ENCODE assay signal across 33 mouse cellular contexts in genomic region chr19:32553310-32553709, GRCm38 (mm10).
"Had no signal": no experiment of that assay in that cellular context is flagged by ENCODE, and none has a peak within 500 bp of the region (broad histone marks: within the 10 kb centered on the region; RNA-seq: fewer than 3 reads in every experiment).

No protein-coding gene starts in this region.

- H3K36me3 ChIP-seq: limb, embryonic 10.5 days; limb, embryonic 12.5 days; limb, embryonic 13.5 days; limb, embryonic 15.5 days; liver, embryonic 12.5 days; liver, embryonic 13.5 days; liver, embryonic 15.5 days; lung, embryonic 15.5 days; midbrain, embryonic 10.5 days; midbrain, embryonic 12.5 days; midbrain, embryonic 13.5 days; midbrain, embryonic 15.5 days; neural tube, embryonic 12.5 days had no signal

- ATAC-seq: liver, embryonic 12.5 days; liver, postnatal 0 days; lung, postnatal 0 days; midbrain, embryonic 13.5 days; midbrain, embryonic 15.5 days; midbrain, embryonic 16.5 days had no signal

- H3K4me2 ChIP-seq: limb, embryonic 12.5 days; limb, embryonic 13.5 days; limb, embryonic 15.5 days; liver, embryonic 11.5 days; liver, embryonic 12.5 days; liver, embryonic 13.5 days; liver, embryonic 15.5 days; lung, embryonic 14.5 days; lung, embryonic 15.5 days; midbrain, embryonic 11.5 days; midbrain, embryonic 12.5 days; midbrain, embryonic 13.5 days; midbrain, embryonic 15.5 days; neural tube, embryonic 12.5 days had no signal

- H3K4me1 ChIP-seq: liver, embryonic 12.5 days; liver, embryonic 15.5 days; lung, embryonic 15.5 days; megakaryocyte, embryonic 14.5 days; midbrain, embryonic 10.5 days; midbrain, embryonic 15.5 days; neural tube, embryonic 12.5 days had no signal

- H3K27me3 ChIP-seq: limb, embryonic 12.5 days; limb, embryonic 13.5 days; limb, embryonic 15.5 days; liver, embryonic 12.5 days; liver, embryonic 13.5 days; liver, embryonic 15.5 days; lung, embryonic 15.5 days; midbrain, embryonic 12.5 days; midbrain, embryonic 13.5 days; midbrain, embryonic 15.5 days; neural tube, embryonic 12.5 days had no signal

- DNase-seq: left cerebral cortex, postnatal 4 days; liver; liver, embryonic 13.5 days; liver, postnatal 0 days; lung, adult 18-20 months; lung, adult 2 months; lung, embryonic 14.5 days; lung, postnatal 10 days; lung, postnatal 14 days; lung, postnatal 36 days; lung, postnatal 4 days; midbrain, embryonic 14.5 days had no signal

- H3K9ac ChIP-seq: limb, embryonic 12.5 days; limb, embryonic 13.5 days; limb, embryonic 15.5 days; liver, embryonic 12.5 days; liver, embryonic 13.5 days; liver, embryonic 14.5 days; liver, embryonic 15.5 days; liver, postnatal 0 days; lung, embryonic 14.5 days; lung, embryonic 15.5 days; midbrain, embryonic 12.5 days; midbrain, embryonic 13.5 days; midbrain, embryonic 15.5 days; neural tube, embryonic 12.5 days had no signal

- H3K9me3 ChIP-seq: limb, embryonic 10.5 days; limb, embryonic 12.5 days; limb, embryonic 13.5 days; limb, embryonic 15.5 days; liver, embryonic 12.5 days; liver, embryonic 13.5 days; liver, embryonic 15.5 days; lung, embryonic 15.5 days; megakaryocyte, embryonic 14.5 days; midbrain, embryonic 10.5 days; midbrain, embryonic 12.5 days; midbrain, embryonic 13.5 days; midbrain, embryonic 15.5 days; neural tube, embryonic 12.5 days had no signal

- H3K27ac ChIP-seq: left cerebral cortex, adult 2 months; limb, embryonic 10.5 days; limb, embryonic 12.5 days; limb, embryonic 13.5 days; limb, embryonic 15.5 days; liver, embryonic 12.5 days; liver, embryonic 13.5 days; liver, embryonic 14.5 days; liver, embryonic 15.5 days; lung, embryonic 15.5 days; macrophage; midbrain, embryonic 10.5 days; midbrain, embryonic 12.5 days; midbrain, embryonic 13.5 days; midbrain, embryonic 15.5 days; neural tube, embryonic 12.5 days had no signal

- H3K4me3 ChIP-seq: left cerebral cortex, adult 2 months; limb, embryonic 10.5 days; limb, embryonic 12.5 days; limb, embryonic 13.5 days; limb, embryonic 15.5 days; liver, embryonic 12.5 days; liver, embryonic 13.5 days; liver, embryonic 15.5 days; lung, embryonic 15.5 days; megakaryocyte, embryonic 14.5 days; midbrain, embryonic 10.5 days; midbrain, embryonic 12.5 days; midbrain, embryonic 13.5 days; midbrain, embryonic 15.5 days; myocyte; neural tube, embryonic 12.5 days had no signal
